Mouse (Mus musculus): ENCODE data around the gene Fbxl20. TPM values are rescaled to one million over a fixed set of nuclear protein-coding genes. Genes with fewer than 3 reads are reported as not detected.

Fbxl20 gene
- polyA plus RNA-seq, 1 experiment, result 44.5 TPM

GRCm38 (mm10) chr11:98044074-98044473, 106.1 kb downstream of the Fbxl20 start:
- Histone ChIP-seq H3K9me3 (replicated peaks; ENCODE audit: control insufficient read depth, insufficient read depth, low read length, poor library complexity, severe bottlenecking) (no peaks in the 10 kb centered on the region), H3K4me3 (ENCODE audit: low read depth, low read length) (no peak overlapping the region), H3K27me3 (ENCODE audit: control insufficient read depth, insufficient read depth, low read length, poor library complexity, severe bottlenecking) (no peaks in the 10 kb centered on the region), H3K4me1 (ENCODE audit: control insufficient read depth, insufficient read depth, low read length) (peaks cover 8% of the 10 kb centered on the region), H3K36me3 (ENCODE audit: control insufficient read depth, insufficient read depth, low read length, poor library complexity, severe bottlenecking) (no peaks in the 10 kb centered on the region), H3K9ac (ENCODE audit: low read depth, poor library complexity, severe bottlenecking) (peak overlapping the region; percentile 29; the same call in 1 of the 2 replicates), H3K27ac (ENCODE audit: insufficient read depth, low read length) (no peak overlapping the region)
- TF ChIP-seq POLR2A (IDR thresholded peaks at IDR 0.05; ENCODE audit: insufficient read depth, low read length) (no peak), EP300 (IDR thresholded peaks at IDR 0.05; ENCODE audit: insufficient read depth, low read depth, low read length) (no peak)

GRCm38 (mm10) chr11:98042741-98043140, 107.5 kb downstream of the Fbxl20 start:
- H3K4me1 ChIP-seq (ENCODE audit: control insufficient read depth, insufficient read depth, low read length), result peaks cover 8% of the 10 kb centered on the region
- H3K4me3 ChIP-seq (ENCODE audit: low read depth, low read length), result no peak overlapping the region
- no peaks in the 10 kb centered on the region for H3K36me3 ChIP-seq (ENCODE audit: control insufficient read depth, insufficient read depth, low read length, poor library complexity, severe bottlenecking)
- H3K27me3 ChIP-seq (ENCODE audit: control insufficient read depth, insufficient read depth, low read length, poor library complexity, severe bottlenecking), result no peaks in the 10 kb centered on the region
- TF ChIP-seq POLR2A (IDR thresholded peaks at IDR 0.05; ENCODE audit: insufficient read depth, low read length), result no peak
- TF ChIP-seq CTCF (IDR thresholded peaks at IDR 0.05; ENCODE audit: low read depth, low read length), result no peak
- TF ChIP-seq EP300 (IDR thresholded peaks at IDR 0.05; ENCODE audit: insufficient read depth, low read depth, low read length), result no peak
- no peak overlapping the region for H3K9ac ChIP-seq (ENCODE audit: low read depth, poor library complexity, severe bottlenecking)
- no peaks in the 10 kb centered on the region for H3K9me3 ChIP-seq (replicated peaks; ENCODE audit: control insufficient read depth, insufficient read depth, low read length, poor library complexity, severe bottlenecking)
- no peak overlapping the region for H3K27ac ChIP-seq (ENCODE audit: insufficient read depth, low read length)

GRCm38 (mm10) chr11:98040975-98041374, 109.2 kb downstream of the Fbxl20 start:
- no peaks in the 10 kb centered on the region for H3K36me3 ChIP-seq (ENCODE audit: control insufficient read depth, insufficient read depth, low read length, poor library complexity, severe bottlenecking)
- no peak for TF ChIP-seq EP300 (IDR thresholded peaks at IDR 0.05; ENCODE audit: insufficient read depth, low read depth, low read length)
- TF ChIP-seq POLR2A (IDR thresholded peaks at IDR 0.05; ENCODE audit: insufficient read depth, low read length), result no peak
- no peak for TF ChIP-seq CTCF (IDR thresholded peaks at IDR 0.05; ENCODE audit: low read depth, low read length)
- peaks cover 10% of the 10 kb centered on the region for H3K4me1 ChIP-seq (ENCODE audit: control insufficient read depth, insufficient read depth, low read length)
- H3K27ac ChIP-seq (ENCODE audit: insufficient read depth, low read length), result no peak overlapping the region
- H3K9ac ChIP-seq (ENCODE audit: low read depth, poor library complexity, severe bottlenecking), result no peak overlapping the region
- no peaks in the 10 kb centered on the region for H3K27me3 ChIP-seq (ENCODE audit: control insufficient read depth, insufficient read depth, low read length, poor library complexity, severe bottlenecking)
- no peak overlapping the region for H3K4me3 ChIP-seq (ENCODE audit: low read depth, low read length)
- H3K9me3 ChIP-seq (replicated peaks; ENCODE audit: control insufficient read depth, insufficient read depth, low read length, poor library complexity, severe bottlenecking), result no peaks in the 10 kb centered on the region

GRCm38 (mm10) chr11:98037871-98038270, 112.3 kb downstream of the Fbxl20 start:
- Histone ChIP-seq H3K4me3 (ENCODE audit: low read depth, low read length) (no peak overlapping the region), H3K9me3 (replicated peaks; ENCODE audit: control insufficient read depth, insufficient read depth, low read length, poor library complexity, severe bottlenecking) (no peaks in the 10 kb centered on the region), H3K27me3 (ENCODE audit: control insufficient read depth, insufficient read depth, low read length, poor library complexity, severe bottlenecking) (no peaks in the 10 kb centered on the region), H3K9ac (ENCODE audit: low read depth, poor library complexity, severe bottlenecking) (no peak overlapping the region), H3K27ac (ENCODE audit: insufficient read depth, low read length) (no peak overlapping the region), H3K36me3 (ENCODE audit: control insufficient read depth, insufficient read depth, low read length, poor library complexity, severe bottlenecking) (no peaks in the 10 kb centered on the region), H3K4me1 (ENCODE audit: control insufficient read depth, insufficient read depth, low read length) (peaks cover 13% of the 10 kb centered on the region)
- TF ChIP-seq EP300 (IDR thresholded peaks at IDR 0.05; ENCODE audit: insufficient read depth, low read depth, low read length), result no peak
- TF ChIP-seq CTCF (IDR thresholded peaks at IDR 0.05; ENCODE audit: low read depth, low read length), result no peak
- TF ChIP-seq POLR2A (IDR thresholded peaks at IDR 0.05; ENCODE audit: insufficient read depth, low read length), result no peak

- Histone ChIP-seq H3K9ac (ENCODE audit: low read depth, poor library complexity, severe bottlenecking) (peak overlapping the region; percentile 6), H3K9me3 (replicated peaks; ENCODE audit: control insufficient read depth, insufficient read depth, low read length, poor library complexity, severe bottlenecking) (no peaks in the 10 kb centered on the region), H3K36me3 (ENCODE audit: control insufficient read depth, insufficient read depth, low read length, poor library complexity, severe bottlenecking) (peaks cover 3% of the 10 kb centered on the region), H3K27ac (ENCODE audit: insufficient read depth, low read length) (no peak overlapping the region), H3K27me3 (ENCODE audit: control insufficient read depth, insufficient read depth, low read length, poor library complexity, severe bottlenecking) (no peaks in the 10 kb centered on the region), H3K4me1 (ENCODE audit: control insufficient read depth, insufficient read depth, low read length) (peaks cover 6% of the 10 kb centered on the region), H3K4me3 (ENCODE audit: low read depth, low read length) (peak overlapping the region; percentile 72)
- TF ChIP-seq CTCF (IDR thresholded peaks at IDR 0.05; ENCODE audit: low read depth, low read length), result no peak
- TF ChIP-seq POLR2A (IDR thresholded peaks at IDR 0.05; ENCODE audit: insufficient read depth, low read length), result no peak
- peak; percentile 77 for TF ChIP-seq EP300 (IDR thresholded peaks at IDR 0.05; ENCODE audit: insufficient read depth, low read depth, low read length)
Observed at GRCm38 (mm10) chr11:98035977-98036377, 114.2 kb downstream of the Fbxl20 start.

GRCm38 (mm10) chr11:98034840-98035239, 115.4 kb downstream of the Fbxl20 start:
- Histone ChIP-seq H3K27me3 (ENCODE audit: control insufficient read depth, insufficient read depth, low read length, poor library complexity, severe bottlenecking) (no peaks in the 10 kb centered on the region), H3K9ac (ENCODE audit: low read depth, poor library complexity, severe bottlenecking) (no peak overlapping the region), H3K9me3 (replicated peaks; ENCODE audit: control insufficient read depth, insufficient read depth, low read length, poor library complexity, severe bottlenecking) (no peaks in the 10 kb centered on the region), H3K4me1 (ENCODE audit: control insufficient read depth, insufficient read depth, low read length) (peaks cover 5% of the 10 kb centered on the region), H3K27ac (ENCODE audit: insufficient read depth, low read length) (no peak overlapping the region), H3K4me3 (ENCODE audit: low read depth, low read length) (no peak overlapping the region), H3K36me3 (ENCODE audit: control insufficient read depth, insufficient read depth, low read length, poor library complexity, severe bottlenecking) (peaks cover 14% of the 10 kb centered on the region)
- TF ChIP-seq CTCF (IDR thresholded peaks at IDR 0.05; ENCODE audit: low read depth, low read length) (no peak), EP300 (IDR thresholded peaks at IDR 0.05; ENCODE audit: insufficient read depth, low read depth, low read length) (no peak), POLR2A (IDR thresholded peaks at IDR 0.05; ENCODE audit: insufficient read depth, low read length) (no peak)

All from ES-Bruce4 (cell line).